Mouse (Mus musculus) layer of hippocampus, postnatal 10 days (tissue): Measurements from ENCODE around the gene Miga1. TPM values are rescaled to one million over a fixed set of nuclear protein-coding genes. Genes with fewer than 3 reads are reported as not detected.
"Not testable (repeated sequence)": the region's sequence is repeated elsewhere in the genome, so short reads cannot be mapped to it uniquely, and the experiment has no call there.

Experiments
- DNase-seq, 2 experiments: peaks; one replicate each; pipeline ENCODE4 v3.0.0; 2021; ENCODE audit warnings: low spot score in 2 of 2
- total RNA-seq, 2 experiments: library from RNA; stranded (reverse); gene quantifications; 2 replicates each; pipeline ENCODE4 v1.2.3; 2021

Miga1 gene
- total RNA-seq, 2 experiments from 2014 or later, result 73.3 to 76.5 TPM

GRCm38 (mm10) chr3:152332104-152332503, 8.1 kb downstream of the Miga1 start:
- DNase-seq, result no peak

GRCm38 (mm10) chr3:152321765-152322547, 18.3 kb downstream of the Miga1 start:
- no peak for DNase-seq

GRCm38 (mm10) chr3:152320972-152321645, 19.1 kb downstream of the Miga1 start:
- no peak for DNase-seq

GRCm38 (mm10) chr3:152316447-152317173, 23.6 kb downstream of the Miga1 start:
- DNase-seq, result not testable (repeated sequence)

- peak; percentile 75 to 80 for DNase-seq
Observed at GRCm38 (mm10) chr3:152315613-152316012, 24.6 kb downstream of the Miga1 start.

- not testable (repeated sequence) for DNase-seq
Observed at GRCm38 (mm10) chr3:152314666-152315065, 25.5 kb downstream of the Miga1 start.

GRCm38 (mm10) chr3:152309250-152309645, 31.0 kb downstream of the Miga1 start:
- DNase-seq, result no peak

- no peak for DNase-seq
Observed at GRCm38 (mm10) chr3:152308485-152309249, 31.5 kb downstream of the Miga1 start.

- no peak for DNase-seq
Observed at GRCm38 (mm10) chr3:152305971-152306370, 34.2 kb downstream of the Miga1 start.

GRCm38 (mm10) chr3:152305080-152305479, 35.1 kb downstream of the Miga1 start:
- DNase-seq, result no peak

- no peak for DNase-seq
Observed at GRCm38 (mm10) chr3:152304093-152304815, 36.0 kb downstream of the Miga1 start.

GRCm38 (mm10) chr3:152302991-152303390, 37.2 kb downstream of the Miga1 start:
- DNase-seq, result no peak

GRCm38 (mm10) chr3:152300376-152301337, 39.5 kb downstream of the Miga1 start:
- DNase-seq, result no peak

GRCm38 (mm10) chr3:152295896-152296295, 44.3 kb downstream of the Miga1 start:
- no peak for DNase-seq

GRCm38 (mm10) chr3:152294400-152294799, 45.8 kb downstream of the Miga1 start:
- no peak for DNase-seq

- DNase-seq, result no peak
Observed at GRCm38 (mm10) chr3:152293530-152294181, 46.6 kb downstream of the Miga1 start.

GRCm38 (mm10) chr3:152291895-152292294, 48.3 kb downstream of the Miga1 start:
- no peak for DNase-seq

- no peak for DNase-seq
Observed at GRCm38 (mm10) chr3:152290175-152290798, 49.9 kb downstream of the Miga1 start.
